Mouse (Mus musculus) heart, adult 2 months (tissue): ENCODE data around the gene Gale. TPM values are rescaled to one million over a fixed set of nuclear protein-coding genes. Genes with fewer than 3 reads are reported as not detected.

Experiments used
- DNase-seq, 2 experiments: peaks; one replicate each; pipeline ENCODE4 v3.0.0; 2021
- H3K27ac ChIP-seq: fragments of 200-600 bp; 2 replicates; pipeline ENCODE4 v1.8.1; 2022
- H3K27me3 ChIP-seq: fragments of 200-500 bp; 2 replicates; pipeline ENCODE4 v1.6.1; 2012; ENCODE audit warnings: mild to moderate bottlenecking, low read length, inconsistent platforms, mixed read lengths; ENCODE audit not compliant: control insufficient read depth, insufficient read depth
- H3K36me3 ChIP-seq: fragments of 200-500 bp; 2 replicates; pipeline ENCODE4 v1.6.1; 2012; ENCODE audit warnings: low read length, inconsistent platforms; ENCODE audit not compliant: control insufficient read depth, insufficient read depth
- H3K4me1 ChIP-seq: fragments of 200-500 bp; 2 replicates; pipeline ENCODE4 v1.6.1; 2011; ENCODE audit warnings: low read length; ENCODE audit not compliant: control insufficient read depth, insufficient read depth
- H3K4me3 ChIP-seq: fragments of 200-600 bp; 2 replicates; pipeline ENCODE4 v1.8.1; 2022
- H3K79me2 ChIP-seq: fragments of 200-500 bp; replicated peaks from 2 replicates; pipeline ENCODE4 v1.6.1; 2012; ENCODE audit warnings: mild to moderate bottlenecking, inconsistent platforms, low read length, moderate library complexity, mixed read lengths; ENCODE audit not compliant: control insufficient read depth, insufficient read depth
- H3K9ac ChIP-seq: fragments of 200-500 bp; 2 replicates; pipeline ENCODE4 v1.6.1; 2012; ENCODE audit warnings: low read depth, mild to moderate bottlenecking, control low read depth, inconsistent platforms, low read length, mixed read lengths
- CTCF ChIP-seq: fragments of 200-600 bp; IDR thresholded peaks from 2 replicates; pipeline ENCODE4 v1.8.1; 2022; ENCODE audit warnings: antibody characterized with exemption, mild to moderate bottlenecking, moderate library complexity
- EP300 ChIP-seq: fragments of 200-500 bp; IDR thresholded peaks from 2 replicates; pipeline ENCODE4 v1.6.1; 2011; ENCODE audit warnings: low read depth, low read length, control low read depth; ENCODE audit not compliant: insufficient read depth
- POLR2A ChIP-seq: fragments of 200-500 bp; IDR thresholded peaks from 2 replicates; pipeline ENCODE4 v1.6.1; 2011; ENCODE audit warnings: mild to moderate bottlenecking, low read depth, low read length, control low read depth; ENCODE audit not compliant: insufficient read depth
- WGBS: fragments of 180-500 bp; shearing (Covaris S2); methylation state at CpG from one replicate; pipeline ENCODE4 v1.1.7; 2018; 5-methylcytosine and 5-hydroxymethylcytosine counted together
- intact Hi-C: fragments of 180-260 bp; cut with DNase I; formaldehyde crosslinking; loops from one replicate; pipeline ENCODE4 v1.15.1; 2025
- long read RNA-seq: library from polyadenylated mRNA; stranded (forward); transcript quantifications from one replicate; pipeline ENCODE4 v2.0.0, GENCODE M21; 2021
- polyA plus RNA-seq: library from polyadenylated mRNA; depleted of rRNA; stranded (reverse); fragments of >200 nt; gene quantifications from 2 replicates; pipeline ENCODE4 v1.2.3, GENCODE M21; 2012; rRNA removed
- total RNA-seq, 2 experiments: library from RNA; stranded (reverse); gene quantifications; 2 replicates each; pipeline ENCODE4 v1.2.3; 2021

Gale gene
- total RNA-seq = 1 to 10 TPM; 1.6 to 2.0 TPM
- polyA plus RNA-seq = 4.6 TPM in 2 replicates
- long read RNA-seq, partial matches to known transcripts = 1 of 2 reads
- long read RNA-seq, other reads (novel, unspliced or antisense) = 0 of 2 reads

DNA sequence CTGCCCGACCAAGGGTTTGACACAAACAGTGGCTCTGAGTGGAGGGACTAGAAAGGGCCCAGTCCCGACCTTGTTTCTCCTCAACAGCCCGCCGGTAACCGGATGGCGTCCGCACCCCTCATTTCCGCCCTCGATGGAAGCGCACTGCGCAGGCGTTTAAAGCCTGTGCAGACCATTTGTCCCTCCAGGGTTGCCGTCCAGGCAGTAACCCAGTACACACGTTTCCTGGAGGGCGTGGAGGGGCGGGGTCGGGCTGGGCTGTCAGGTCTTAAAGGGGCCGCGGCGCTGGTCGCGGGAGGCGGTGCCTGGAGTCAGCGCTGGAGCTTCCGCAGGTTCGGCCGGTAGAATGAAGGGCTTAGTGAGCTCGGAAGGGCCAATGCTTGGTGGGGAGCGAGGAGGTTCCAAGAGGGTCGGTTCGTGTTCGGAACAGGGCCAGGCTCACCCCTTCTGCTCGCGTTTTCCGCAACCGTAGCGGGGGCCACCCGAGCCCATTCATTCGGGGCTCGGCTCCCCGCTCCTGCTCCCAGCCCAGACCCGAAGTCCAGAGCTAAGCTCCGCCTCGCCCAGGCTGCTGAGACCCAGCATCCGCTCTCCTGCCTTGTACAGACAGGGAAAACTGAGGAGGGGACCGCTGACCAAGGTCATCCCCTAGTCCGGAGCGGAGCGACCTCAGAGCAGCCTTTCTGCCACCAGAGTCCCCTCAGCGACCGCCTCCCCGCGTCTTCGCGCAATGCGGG is at the start of gene Gale:
Gene Gale, plus strand, starts transcription at position 271 of the 737 bp plus-strand sequence.
- no peaks in the 10 kb centered on the region for H3K79me2 ChIP-seq
- peak within 1 kb of the TSS; percentile 86 for H3K9ac ChIP-seq
- peaks cover 2% of the 10 kb centered on the region for H3K4me1 ChIP-seq
- intact Hi-C loops = loop anchor here (2.0 to 5.0 kb wide), 3 partner anchors 43 to 89 kb away; partner anchors contain the start of genes Eloa, Fuca1 and Rpl11
- no peaks in the 10 kb centered on the region for H3K27me3 ChIP-seq
- peak within 1 kb of the TSS; percentile 59 for H3K4me3 ChIP-seq
- H3K27ac ChIP-seq = peak within 1 kb of the TSS; percentile 100
- WGBS = under 1% methylated on average over 56 of the region's 56 CpGs
- peak; percentile 99 for TF ChIP-seq EP300
- no peak for TF ChIP-seq CTCF
- peak; percentile 99 for TF ChIP-seq POLR2A
- no peaks in the 10 kb centered on the region for H3K36me3 ChIP-seq
- DNase-seq = peak; percentile 96

DNA sequence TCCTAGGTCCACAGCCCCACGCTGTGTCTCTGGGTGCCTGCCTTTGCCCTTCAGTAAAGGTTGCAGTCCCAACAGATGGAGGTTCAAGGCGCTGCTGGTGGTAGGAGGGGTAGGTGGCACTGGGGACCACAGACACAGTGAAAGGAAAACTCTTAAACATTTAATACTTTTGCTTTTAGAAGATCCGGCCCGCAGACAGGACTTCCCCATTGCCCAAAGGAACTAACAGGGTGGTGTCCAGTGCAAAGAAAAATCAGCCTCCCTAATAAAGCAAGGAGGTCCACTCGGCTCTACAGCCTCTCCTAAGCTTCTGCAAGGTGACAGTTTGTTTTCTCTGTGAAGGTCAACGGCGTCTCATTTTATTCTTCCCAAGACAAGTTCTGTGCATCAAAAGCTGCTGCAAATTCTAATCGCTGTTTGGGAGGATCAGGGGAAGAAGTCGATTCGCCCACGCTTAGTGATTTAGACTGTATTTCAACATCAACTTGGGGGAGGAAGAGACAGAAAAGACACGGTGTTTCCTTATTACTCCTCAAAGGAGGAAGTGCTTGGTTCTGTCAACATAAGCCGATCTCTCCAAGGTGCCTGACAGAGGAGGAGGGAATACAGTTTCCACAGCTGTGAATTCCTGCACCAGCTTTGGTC is 44.8 kb upstream of the Gale start:
- Histone ChIP-seq H3K27me3 (no peaks in the 10 kb centered on the region), H3K4me3 (no peak overlapping the region), H3K4me1 (peaks cover 3% of the 10 kb centered on the region), H3K36me3 (no peaks in the 10 kb centered on the region), H3K79me2 (no peaks in the 10 kb centered on the region), H3K9ac (no peak overlapping the region), H3K27ac (no peak overlapping the region; the same call in 1 of the 2 replicates)
- DNase-seq = peak in 1 of 2 experiments; percentile 40
- 52% methylated on average over 13 of the region's 13 CpGs for WGBS
- intact Hi-C loops = no loop called here
- TF ChIP-seq CTCF = no peak

DNA sequence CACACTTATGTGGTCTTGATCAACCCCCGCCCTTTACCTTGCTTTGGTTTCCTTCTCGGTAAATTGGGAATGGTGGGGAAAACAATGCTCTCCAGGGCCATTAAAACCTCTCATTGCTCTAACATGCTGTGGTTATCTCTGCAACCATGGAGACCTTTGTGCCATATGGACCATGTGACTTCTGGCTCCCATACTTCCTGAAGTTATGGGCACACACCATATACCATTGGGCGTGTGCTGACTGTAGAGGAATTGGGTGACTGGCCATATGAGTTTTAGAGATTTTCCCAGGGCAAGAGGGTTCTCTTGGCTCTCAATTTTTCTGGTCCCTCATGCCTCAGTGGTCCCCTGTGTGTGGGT is 44.3 kb upstream of the Gale start:
- Histone ChIP-seq H3K9ac (no peak overlapping the region), H3K27me3 (no peaks in the 10 kb centered on the region), H3K27ac (no peak overlapping the region), H3K4me1 (peaks cover 3% of the 10 kb centered on the region), H3K4me3 (no peak overlapping the region), H3K79me2 (no peaks in the 10 kb centered on the region), H3K36me3 (no peaks in the 10 kb centered on the region)
- no peak for DNase-seq
- TF ChIP-seq POLR2A (no peak), CTCF (no peak), EP300 (no peak)
- 66% methylated on average over 3 of the region's 3 CpGs for WGBS
- intact Hi-C loops = no loop called here

DNA sequence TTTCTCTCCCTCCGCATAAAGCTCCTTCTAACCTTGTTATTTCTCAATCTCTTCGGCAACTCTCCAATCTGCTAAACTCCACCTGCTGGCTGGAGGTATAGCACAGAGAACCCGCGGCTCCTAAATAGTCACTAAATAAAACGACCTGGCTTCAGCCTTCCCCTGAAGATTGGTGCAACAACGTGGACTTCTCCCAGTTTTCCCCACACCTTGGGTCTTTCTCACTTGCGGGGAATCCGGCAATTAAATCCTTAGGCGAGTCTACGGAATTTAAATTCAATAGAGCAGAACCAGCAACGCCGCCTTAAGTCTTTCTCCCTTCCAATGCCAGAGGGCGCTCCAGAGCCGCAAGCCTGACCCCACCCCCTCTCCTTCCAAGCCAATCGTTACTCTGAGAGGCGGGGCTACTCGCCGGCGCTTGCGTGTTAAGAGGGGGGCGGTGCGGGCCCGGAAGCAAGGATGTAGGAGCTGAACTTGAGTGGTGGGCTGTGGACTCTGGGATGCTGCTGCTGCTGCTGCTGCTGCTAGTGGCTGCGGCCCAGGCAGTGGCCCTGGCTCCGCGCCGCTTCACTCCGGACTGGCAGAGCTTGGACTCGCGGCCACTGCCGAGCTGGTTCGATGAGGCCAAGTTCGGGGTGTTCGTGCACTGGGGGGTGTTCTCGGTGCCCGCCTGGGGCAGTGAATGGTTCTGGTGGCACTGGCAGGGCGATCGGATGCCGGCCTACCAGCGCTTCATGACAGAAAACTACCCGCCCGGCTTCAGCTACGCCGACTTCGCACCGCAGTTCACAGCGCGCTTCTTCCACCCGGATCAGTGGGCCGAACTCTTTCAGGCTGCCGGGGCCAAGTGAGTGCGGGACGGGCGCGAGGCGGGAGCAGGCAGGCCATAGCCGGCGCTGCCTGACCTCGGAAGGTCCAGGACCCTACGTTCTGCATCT is 43.0 kb upstream of the Gale start, which contains the start of gene Fuca1:
Gene Fuca1, plus strand, starts transcription at position 432 of the 938 bp plus-strand sequence.
- TF ChIP-seq POLR2A (peak; percentile 74), EP300 (no peak), CTCF (peak; percentile 92)
- intact Hi-C loops = loop anchor here (1.0 to 5.0 kb wide), 4 partner anchors 26 to 118 kb away; partner anchors contain the start of genes Gale and Hmgcl
- WGBS = under 1% methylated on average over 60 of the region's 60 CpGs

DNA sequence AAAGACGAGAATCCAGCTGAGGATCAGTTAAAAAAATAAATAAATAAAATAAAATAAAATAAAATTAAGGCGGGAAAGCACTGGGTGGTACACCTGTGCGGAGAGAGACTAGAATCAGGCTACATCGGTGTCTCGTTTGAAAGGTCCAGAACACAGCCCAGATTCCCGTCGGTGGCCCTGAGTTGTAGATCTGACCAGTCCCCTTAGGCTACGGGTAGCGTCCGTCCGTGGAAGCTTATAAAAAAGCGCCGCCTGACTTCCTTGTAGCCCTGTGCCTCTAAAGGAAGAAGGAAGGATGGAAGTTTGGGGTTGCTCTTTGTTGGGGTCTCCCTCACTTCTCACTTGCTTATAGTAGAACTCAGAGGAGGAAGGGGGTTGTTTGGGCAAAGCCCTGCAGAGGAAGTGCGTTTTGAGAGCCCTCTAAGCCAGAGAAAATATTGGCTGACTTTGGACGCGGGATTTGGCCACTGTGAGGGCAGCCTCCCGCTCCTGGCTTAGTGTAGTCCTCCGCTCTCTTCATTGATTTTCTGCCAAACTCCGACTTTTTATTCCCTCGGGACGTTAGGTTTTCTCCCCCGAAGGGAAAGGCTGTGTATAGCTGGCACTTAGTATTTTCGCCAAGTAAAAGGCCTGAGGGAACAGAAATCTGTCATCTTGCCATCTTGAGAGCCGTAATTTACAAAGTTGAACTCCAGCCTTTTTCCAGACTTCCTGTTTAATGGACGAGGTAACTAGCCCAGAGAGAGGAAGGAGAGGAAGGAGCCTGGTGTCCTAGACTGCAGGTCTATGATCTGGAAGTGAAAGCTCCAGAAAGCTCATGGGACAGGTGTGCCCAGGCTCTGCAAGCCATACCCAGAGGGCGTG is 42.0 kb upstream of the Gale start:
- 7% methylated on average over 26 of the region's 26 CpGs for WGBS
- TF ChIP-seq POLR2A (no peak), CTCF (no peak), EP300 (no peak)

More for the DNA sequence above, 43.0 kb upstream of the Gale start, which contains the start of gene Fuca1:
- H3K4me1 ChIP-seq = peaks cover 3% of the 10 kb centered on the region
- H3K27me3 ChIP-seq = no peaks in the 10 kb centered on the region
- no peaks in the 10 kb centered on the region for H3K79me2 ChIP-seq
- H3K4me3 ChIP-seq = peak within 1 kb of the TSS; percentile 84
- H3K9ac ChIP-seq = peak within 1 kb of the TSS; percentile 82
- DNase-seq = peak; percentile 95 to 96
- H3K27ac ChIP-seq = peak within 1 kb of the TSS; percentile 83
- H3K36me3 ChIP-seq = no peaks in the 10 kb centered on the region

More for the DNA sequence above, 42.0 kb upstream of the Gale start:
- peak; percentile 52 for DNase-seq
- H3K27ac ChIP-seq = peak overlapping the region; percentile 83
- no peaks in the 10 kb centered on the region for H3K79me2 ChIP-seq
- peaks cover 3% of the 10 kb centered on the region for H3K4me1 ChIP-seq
- H3K9ac ChIP-seq = peak overlapping the region; percentile 82
- peak overlapping the region; percentile 84 for H3K4me3 ChIP-seq
- H3K27me3 ChIP-seq = no peaks in the 10 kb centered on the region
- H3K36me3 ChIP-seq = no peaks in the 10 kb centered on the region
- intact Hi-C loops = loop anchor here (2.0 to 5.0 kb wide), 3 partner anchors 25 to 119 kb away; partner anchors contain the start of genes Gale and Hmgcl
